Mouse (Mus musculus): ENCODE data around the gene Vmn2r8. TPM values are rescaled to one million over a fixed set of nuclear protein-coding genes. Genes with fewer than 3 reads are reported as not detected.

Vmn2r8 gene
- polyA plus RNA-seq, 1 experiment from 2014 or later: not detected

Other genes with a start within 250 kb of the Vmn2r8 start
- gene Gak, start 179.1 kb downstream of the Vmn2r8 start, polyA plus RNA-seq (2015; fragmentation: Nextera tagmentation; extraction: Ambion mirVana): 27.2 and 27.5 TPM in 2 replicates
- gene Tmem175, start 179.1 kb downstream of the Vmn2r8 start, polyA plus RNA-seq (2015; fragmentation: Nextera tagmentation; extraction: Ambion mirVana): 10.0 and 10.8 TPM in 2 replicates
- gene Idua, start 148.5 kb downstream of the Vmn2r8 start, polyA plus RNA-seq (2015; fragmentation: Nextera tagmentation; extraction: Ambion mirVana): 5.0 and 5.8 TPM in 2 replicates
- gene Dgkq, start 139.2 kb downstream of the Vmn2r8 start, polyA plus RNA-seq (2015; fragmentation: Nextera tagmentation; extraction: Ambion mirVana): 3.1 and 3.4 TPM in 2 replicates
- 20.7 and 23.7 TPM in 2 replicates for gene Slc26a1, start 133.3 kb downstream of the Vmn2r8 start, polyA plus RNA-seq (2015; fragmentation: Nextera tagmentation; extraction: Ambion mirVana)
- gene Fgfrl1, start 116.5 kb downstream of the Vmn2r8 start, polyA plus RNA-seq (2015; fragmentation: Nextera tagmentation; extraction: Ambion mirVana): 2.3 and 2.9 TPM in 2 replicates
- gene Rnf212, start 33.9 kb downstream of the Vmn2r8 start, polyA plus RNA-seq (2015; fragmentation: Nextera tagmentation; extraction: Ambion mirVana): 2.3 and 2.4 TPM in 2 replicates
- gene Tmed11, start 13.5 kb downstream of the Vmn2r8 start, polyA plus RNA-seq (2015; fragmentation: Nextera tagmentation; extraction: Ambion mirVana): 0.12 TPM in 1 of 2 replicates, not detected in the other
- not detected in 2 replicates for gene Vmn2r9, start 43.8 kb upstream of the Vmn2r8 start, polyA plus RNA-seq (2015; fragmentation: Nextera tagmentation; extraction: Ambion mirVana)
- gene Vmn2r10, start 197.7 kb upstream of the Vmn2r8 start, polyA plus RNA-seq (2015; fragmentation: Nextera tagmentation; extraction: Ambion mirVana): not detected in 2 replicates